Mouse (Mus musculus) right cerebral cortex, adult 2 months (tissue): ENCODE data around the gene Cars2.
"Not testable (repeated sequence)": the region's sequence is repeated elsewhere in the genome, so short reads cannot be mapped to it uniquely, and the experiment has no call there.

Experiments used
- DNase-seq, 2 experiments: peaks; one replicate each; pipeline ENCODE4 v3.0.0; 2021 to 2022; ENCODE audit warnings: low spot score in 2 of 2

Cars2 gene

DNA sequence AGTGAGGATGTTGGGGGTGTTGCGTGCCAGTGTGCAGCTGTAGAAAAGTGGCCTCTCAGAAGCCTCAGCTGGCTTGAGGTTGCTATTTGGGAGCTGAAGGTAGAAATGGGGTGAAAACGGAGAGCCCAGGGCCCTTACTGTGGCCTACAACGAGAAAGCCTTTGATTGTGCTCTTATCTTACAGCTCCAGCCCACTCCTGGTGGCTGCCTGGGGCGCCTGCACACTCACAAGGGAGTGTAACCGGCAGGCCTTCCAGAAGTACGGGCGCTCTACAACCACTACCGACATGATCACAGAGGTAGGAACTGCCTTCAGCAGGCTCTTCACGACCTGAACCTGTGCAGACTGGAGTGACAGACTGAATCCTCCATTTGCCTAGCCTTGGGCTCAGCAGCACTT, 37.9 kb downstream of the Cars2 start:
- no peak for DNase-seq

DNA sequence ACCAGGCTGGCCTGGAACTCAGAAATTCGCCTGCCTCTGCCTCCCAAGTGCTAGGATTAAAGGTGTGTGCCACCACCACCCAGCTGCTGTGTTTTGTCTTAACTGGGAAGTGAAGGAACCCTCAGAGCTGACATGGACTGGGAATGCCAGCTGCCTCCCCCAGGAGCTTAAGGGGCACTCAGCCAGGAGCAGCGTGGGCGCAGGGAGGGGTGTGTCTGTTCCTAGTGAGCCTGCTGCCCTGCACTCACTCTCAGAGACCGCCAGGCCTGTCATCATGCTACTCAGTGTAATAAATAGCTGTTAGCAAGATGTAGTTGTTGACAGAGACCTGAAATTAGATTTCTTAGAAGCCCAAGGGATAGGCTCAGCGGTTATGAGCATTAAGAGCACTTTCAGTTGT, 39.6 kb downstream of the Cars2 start:
- no peak for DNase-seq

GRCm38 (mm10) chr8:11508880-11509279, 41.7 kb downstream of the Cars2 start:
- DNase-seq, result no peak

GRCm38 (mm10) chr8:11506802-11507201, 43.8 kb downstream of the Cars2 start:
- DNase-seq, result no peak

DNA sequence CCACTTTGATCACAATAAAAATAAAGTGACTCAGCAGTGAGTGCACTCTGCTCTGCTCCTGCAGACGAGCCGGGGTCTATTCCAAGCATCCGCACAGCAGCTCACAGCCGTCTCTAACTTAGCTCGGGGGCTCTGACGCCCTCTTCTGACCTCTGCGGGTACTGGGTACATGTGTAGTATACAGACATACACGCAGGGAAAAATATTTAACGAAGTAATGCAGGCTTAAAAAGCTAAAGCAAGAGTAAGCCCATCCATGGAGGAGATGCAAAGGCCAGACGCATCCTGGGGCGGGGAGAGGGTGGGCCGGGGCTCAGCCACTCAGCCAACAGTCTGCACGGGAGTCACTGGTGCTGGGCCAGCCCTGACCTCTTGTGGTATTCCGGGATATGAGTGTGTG, 44.5 kb downstream of the Cars2 start:
- no peak for DNase-seq

DNA sequence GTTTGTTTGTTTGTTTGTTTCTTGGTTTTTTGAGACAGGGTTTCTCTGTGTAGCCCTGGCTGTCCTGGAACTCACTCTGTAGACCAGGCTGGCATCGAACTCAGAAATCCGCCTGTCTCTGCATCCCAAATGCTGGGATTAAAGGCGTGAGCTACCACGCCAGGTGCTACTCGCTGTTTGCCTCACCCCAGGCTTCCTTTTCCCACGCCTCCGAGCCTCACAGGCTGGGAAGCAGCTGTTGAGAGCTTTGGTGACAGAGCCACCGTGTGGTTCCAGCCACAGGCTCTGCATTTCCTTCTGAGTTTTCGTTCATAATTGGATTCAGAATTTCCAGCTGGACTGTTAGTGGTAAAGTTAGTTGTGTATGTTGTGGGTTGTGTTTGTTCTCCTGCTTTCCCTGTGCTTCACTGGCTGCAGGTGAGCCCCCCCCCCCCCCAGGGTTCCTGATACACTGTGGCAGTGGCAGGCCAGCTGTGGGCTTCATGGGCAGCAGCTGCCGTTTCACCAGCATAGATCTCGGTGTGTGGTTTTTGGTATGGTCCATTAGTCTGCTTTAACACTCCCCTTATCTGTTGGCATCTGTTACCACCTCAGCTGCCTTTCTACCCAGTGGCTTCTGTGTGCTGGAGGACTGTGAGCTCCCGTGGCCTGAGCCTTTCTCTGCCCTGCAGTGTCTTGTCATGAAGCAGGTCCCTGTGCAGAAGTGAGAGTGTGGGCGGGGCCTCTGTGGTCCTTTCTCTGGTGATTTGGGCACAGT, 46.9 kb downstream of the Cars2 start:
- DNase-seq, result no peak

DNA sequence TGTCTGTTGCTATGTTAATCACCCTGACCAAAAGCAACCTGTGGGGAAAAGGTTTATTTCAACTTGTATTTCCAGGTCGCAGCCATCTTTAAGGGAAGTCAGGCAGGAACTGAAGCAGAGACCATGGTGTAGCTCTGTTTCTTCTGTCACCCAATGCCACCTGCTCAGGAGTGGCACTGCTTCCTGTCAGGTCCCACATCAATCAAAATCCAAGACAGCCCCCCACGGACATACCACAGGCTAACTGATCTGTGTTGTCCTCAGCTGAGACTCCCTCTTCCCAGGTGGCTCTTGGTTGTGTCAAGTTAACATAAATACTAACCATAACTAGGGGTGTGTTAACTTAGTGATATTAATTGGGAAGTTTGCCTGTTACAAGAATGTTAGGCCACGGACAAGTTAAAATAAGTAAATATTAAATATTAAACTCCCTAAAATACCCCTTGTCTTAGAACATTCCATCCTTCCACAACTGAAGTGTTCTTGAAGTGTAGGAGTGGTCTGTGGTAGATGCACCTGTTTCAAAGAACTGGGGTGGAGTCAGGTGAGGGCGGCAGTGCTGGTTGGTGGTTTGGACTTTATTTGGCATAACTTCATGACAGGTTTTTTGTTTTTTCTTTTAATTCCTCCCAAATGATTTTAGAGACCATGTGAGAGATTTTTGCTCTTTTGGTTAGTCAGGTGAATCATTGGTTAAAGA, 51.6 kb downstream of the Cars2 start:
- DNase-seq, result no peak

- no peak for DNase-seq
Measured at GRCm38 (mm10) chr8:11498281-11498680, 52.3 kb downstream of the Cars2 start.

DNA sequence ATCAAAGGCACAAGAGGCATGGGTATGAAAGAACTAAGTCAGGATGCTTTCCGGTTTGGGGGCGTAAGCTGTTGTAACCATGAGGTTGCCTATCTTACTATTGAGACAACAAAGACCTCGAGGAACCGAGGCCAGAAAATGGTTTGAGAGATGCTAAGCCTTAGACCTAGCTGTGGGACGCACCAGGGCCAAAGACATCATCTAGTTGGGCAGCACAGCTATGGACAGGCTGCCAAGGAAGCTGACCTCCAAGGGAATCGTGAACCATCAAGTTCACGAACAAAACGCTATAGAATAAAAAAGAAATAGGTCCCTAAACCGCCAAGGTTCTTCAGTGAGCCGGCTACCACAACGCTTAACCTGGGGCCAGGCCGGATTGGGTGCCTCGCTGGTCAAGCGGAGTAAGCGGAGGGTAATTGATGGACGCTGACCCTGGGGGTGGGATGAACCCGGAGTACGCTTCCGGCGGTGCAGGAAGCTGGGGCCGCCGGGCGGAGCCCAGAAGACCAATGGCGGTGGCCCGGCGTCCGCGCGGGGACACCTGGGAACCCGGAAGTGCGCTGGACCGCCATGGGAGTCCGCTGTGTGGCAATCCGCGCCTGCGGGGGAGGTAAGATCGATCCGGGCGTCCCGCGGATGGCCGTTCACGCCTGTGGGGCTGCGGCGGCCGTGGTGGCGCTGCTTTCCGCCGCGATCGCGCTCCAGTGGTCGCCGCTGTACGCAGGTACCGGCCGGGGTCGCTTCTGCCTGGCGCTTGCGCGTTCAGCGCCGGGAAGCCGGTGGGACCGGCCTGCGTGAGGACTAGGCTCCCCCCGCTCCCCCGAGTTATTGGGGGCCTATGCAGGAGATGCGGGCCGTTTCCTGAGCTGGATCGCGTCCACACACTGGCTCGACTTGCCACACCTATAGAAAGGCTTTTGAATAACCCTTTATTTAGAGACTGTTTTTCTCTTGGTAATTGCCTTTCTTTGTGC, 53.3 kb downstream of the Cars2 start, which contains the start of gene Naxd:
TSS of gene Naxd (plus strand) at position 490 of the 974 bp plus-strand sequence.
- DNase-seq, result peak; percentile 89 to 91

DNA sequence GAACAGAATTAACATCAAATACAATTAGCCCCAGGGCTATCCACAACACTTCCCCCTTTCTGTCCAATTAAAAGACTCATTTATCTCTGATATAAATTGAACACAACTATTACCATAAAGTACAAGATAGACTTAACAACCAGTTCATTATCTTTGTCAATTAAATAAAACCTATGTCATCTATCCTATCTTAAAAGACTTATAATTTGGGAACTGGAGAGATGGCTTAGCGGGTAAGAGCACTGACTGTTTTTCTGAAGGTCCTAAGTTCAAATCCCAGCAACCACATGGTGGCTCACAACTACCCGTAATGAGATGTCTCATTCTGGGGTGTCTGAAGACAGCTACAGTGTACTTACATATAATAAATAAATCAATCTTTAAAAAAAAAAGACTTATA, 58.2 kb downstream of the Cars2 start:
- not testable (repeated sequence) for DNase-seq

DNA sequence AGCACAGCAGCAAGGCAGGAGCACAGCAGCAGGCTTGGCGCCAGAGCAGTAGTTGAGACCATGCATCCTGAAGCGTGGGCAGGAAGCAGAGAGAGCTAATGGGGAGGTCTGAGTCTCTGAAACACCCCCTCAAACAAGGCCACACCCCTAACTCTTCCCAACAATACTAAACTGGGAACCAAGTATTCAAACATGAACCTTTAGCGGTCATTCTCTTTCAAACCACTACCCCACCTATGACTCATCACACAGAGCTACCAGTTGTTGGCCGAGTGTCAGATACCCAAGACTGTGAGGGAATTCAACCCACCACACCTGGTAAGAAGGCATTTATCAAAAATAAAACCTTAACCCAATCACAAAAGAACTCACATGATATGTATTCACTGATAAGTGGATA, 63.4 kb downstream of the Cars2 start:
- no peak for DNase-seq

DNA sequence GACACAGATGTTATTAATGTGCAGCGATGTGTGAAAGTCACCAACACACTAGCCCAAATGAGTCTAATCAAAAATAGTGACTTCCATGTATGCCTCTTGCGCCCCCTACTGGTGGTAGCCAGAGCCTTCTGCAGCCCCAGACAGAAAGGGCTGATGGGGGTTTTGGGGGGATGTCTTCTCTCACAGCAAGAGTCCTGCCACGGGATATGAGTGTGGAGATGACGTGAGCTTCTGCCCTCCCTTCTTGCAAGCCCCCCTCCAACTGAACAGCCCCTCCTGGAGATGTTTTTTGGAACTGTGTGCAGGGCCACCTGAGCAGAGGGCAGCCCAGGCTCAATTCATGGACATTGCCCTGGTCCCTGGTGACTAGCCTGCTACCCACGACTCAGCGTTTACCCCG, 64.4 kb downstream of the Cars2 start:
- DNase-seq, result peak; percentile 74 to 80

- DNase-seq, result no peak
Measured at GRCm38 (mm10) chr8:11482537-11482936, 68.0 kb downstream of the Cars2 start.

- no peak for DNase-seq
Measured at GRCm38 (mm10) chr8:11481876-11482275, 68.7 kb downstream of the Cars2 start.

GRCm38 (mm10) chr8:11479591-11479990, 71.0 kb downstream of the Cars2 start:
- DNase-seq, result no peak

- DNase-seq, result no peak
Measured at GRCm38 (mm10) chr8:11478807-11479527, 71.6 kb downstream of the Cars2 start.

- no peak for DNase-seq
Measured at GRCm38 (mm10) chr8:11477811-11478761, 72.5 kb downstream of the Cars2 start, which contains the start of gene Rab20. Gene Rab20 (minus strand): TSS chr8:11478710.

- DNase-seq, result no peak
Measured at GRCm38 (mm10) chr8:11477178-11477553, 73.4 kb downstream of the Cars2 start.

GRCm38 (mm10) chr8:11476338-11477177, 74.0 kb downstream of the Cars2 start:
- peak; percentile 38 for DNase-seq
